Mouse (Mus musculus): ENCODE measurements at regions not wholly inside any gene's neighbourhood (a gene's known extent, or its start where the extent isn't known, plus 50 kb on each side); places are given as distances from the start of the nearest gene placed in this dataset.

DNA sequence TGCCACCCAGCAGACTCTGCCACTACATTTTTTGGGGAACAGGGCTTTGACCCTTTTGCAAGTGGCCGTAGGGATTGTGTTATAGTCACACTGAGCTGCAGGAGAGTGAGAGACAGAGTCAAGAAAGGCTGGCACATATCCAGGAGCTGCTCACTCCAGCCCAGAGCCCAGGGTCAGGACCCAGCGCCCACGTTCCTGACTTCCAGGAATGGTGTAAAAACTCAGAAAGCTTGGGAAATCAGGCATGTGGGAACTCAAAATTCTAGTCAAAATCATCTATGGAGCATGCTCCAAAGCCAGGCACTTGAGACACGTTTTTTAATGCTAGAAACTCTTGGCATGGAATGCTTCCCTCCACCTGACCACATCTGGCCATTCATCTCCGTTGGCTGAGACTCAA is 146.7 kb upstream of the Runx1 start:
- H3K27me3 ChIP-seq (replicated peaks) = no peaks in the 10 kb centered on the region
- no peak overlapping the region for H3K9ac ChIP-seq
- H3K4me1 ChIP-seq = no peaks in the 10 kb centered on the region
- no peak overlapping the region for H3K4me3 ChIP-seq
- no peaks in the 10 kb centered on the region for H3K9me3 ChIP-seq
- H3K4me2 ChIP-seq (replicated peaks) = no peak overlapping the region
- ATAC-seq (ENCODE audit: low FRiP score, low read depth) = no peak
- no peak overlapping the region for H3K27ac ChIP-seq
- 84% methylated on average over 5 of the region's 5 CpGs for WGBS
- no peaks in the 10 kb centered on the region for H3K36me3 ChIP-seq

DNA sequence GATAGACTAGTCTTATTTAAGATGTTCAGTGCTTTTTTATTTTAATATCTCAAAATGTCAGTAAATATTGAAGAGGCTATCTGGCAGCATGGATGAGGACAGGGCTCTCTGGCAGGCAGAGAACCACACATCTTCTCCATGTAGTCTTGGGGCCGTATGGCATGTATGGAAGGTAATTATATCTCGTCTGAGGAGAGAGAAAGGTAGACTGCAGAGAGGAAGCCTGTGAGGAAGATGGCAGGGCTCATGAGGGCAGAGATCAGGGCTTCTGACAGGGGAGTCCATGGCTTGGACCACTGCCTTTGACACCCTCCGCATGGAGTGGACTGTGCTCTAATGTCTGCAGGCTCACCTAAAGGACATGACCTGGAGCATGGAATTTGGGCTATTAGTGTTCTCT is 146.0 kb upstream of the Runx1 start:
- Histone ChIP-seq H3K4me2 (replicated peaks) (no peak overlapping the region), H3K27me3 (replicated peaks) (no peaks in the 10 kb centered on the region), H3K4me3 (no peak overlapping the region), H3K27ac (no peak overlapping the region), H3K4me1 (no peaks in the 10 kb centered on the region), H3K9ac (no peak overlapping the region), H3K9me3 (no peaks in the 10 kb centered on the region), H3K36me3 (no peaks in the 10 kb centered on the region)
- no peak for ATAC-seq (ENCODE audit: low FRiP score, low read depth)
- WGBS = 94% methylated on average over 3 of the region's 3 CpGs

DNA sequence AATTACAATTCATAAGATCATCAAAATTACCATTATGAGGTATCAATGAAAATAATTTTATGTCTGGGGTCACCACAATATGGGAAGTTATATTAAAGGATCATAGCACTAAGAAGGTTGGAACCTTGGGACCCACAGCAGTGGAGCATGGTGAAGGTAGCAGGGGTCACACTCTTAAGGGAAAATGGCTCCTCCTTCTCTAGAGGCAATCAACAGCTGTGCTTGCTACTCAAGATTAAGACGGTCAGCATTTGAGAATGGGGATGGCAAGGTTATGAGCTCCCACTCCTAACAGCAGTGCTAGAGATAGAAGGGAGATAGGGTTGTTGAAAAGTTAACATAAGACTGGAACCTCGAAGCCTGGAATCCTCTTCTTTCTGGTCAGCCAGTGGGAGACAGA is 144.6 kb upstream of the Runx1 start:
- no peaks in the 10 kb centered on the region for H3K4me1 ChIP-seq
- H3K27ac ChIP-seq = no peak overlapping the region
- no peaks in the 10 kb centered on the region for H3K9me3 ChIP-seq
- H3K4me2 ChIP-seq (replicated peaks) = no peak overlapping the region
- no peak overlapping the region for H3K9ac ChIP-seq
- no peaks in the 10 kb centered on the region for H3K27me3 ChIP-seq (replicated peaks)
- H3K36me3 ChIP-seq = no peaks in the 10 kb centered on the region
- 86% methylated on average over 2 of the region's 2 CpGs for WGBS
- no peak for ATAC-seq (ENCODE audit: low FRiP score, low read depth)
- H3K4me3 ChIP-seq = no peak overlapping the region

DNA sequence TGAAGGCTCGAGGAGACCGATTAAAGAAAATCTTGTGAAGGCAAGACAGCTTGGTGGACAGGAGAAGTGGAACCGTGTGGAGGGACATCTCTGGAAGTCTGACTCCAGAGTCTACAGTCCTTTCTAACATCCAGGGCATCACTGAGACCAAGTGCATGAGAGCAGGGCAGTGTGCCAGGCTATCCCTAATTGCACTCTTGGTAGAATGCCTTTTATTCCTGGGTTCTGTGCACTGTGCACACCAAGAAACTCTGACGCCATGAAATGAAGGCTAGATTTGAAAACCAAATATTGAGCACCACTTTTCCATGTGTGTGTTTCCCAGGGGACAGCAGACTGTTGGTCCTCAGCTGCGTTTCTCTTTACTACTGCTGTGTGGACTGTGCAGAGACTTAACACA is 143.1 kb upstream of the Runx1 start:
- H3K36me3 ChIP-seq = no peaks in the 10 kb centered on the region
- no peaks in the 10 kb centered on the region for H3K9me3 ChIP-seq
- no peak for ATAC-seq (ENCODE audit: low FRiP score, low read depth)
- whole genome bisulfite sequencing = 84% methylated on average over 5 of the region's 5 CpGs
- no peak overlapping the region for H3K4me2 ChIP-seq (replicated peaks)
- no peak overlapping the region for H3K4me3 ChIP-seq
- H3K4me1 ChIP-seq = no peaks in the 10 kb centered on the region
- H3K9ac ChIP-seq = no peak overlapping the region
- no peaks in the 10 kb centered on the region for H3K27me3 ChIP-seq (replicated peaks)
- no peak overlapping the region for H3K27ac ChIP-seq

DNA sequence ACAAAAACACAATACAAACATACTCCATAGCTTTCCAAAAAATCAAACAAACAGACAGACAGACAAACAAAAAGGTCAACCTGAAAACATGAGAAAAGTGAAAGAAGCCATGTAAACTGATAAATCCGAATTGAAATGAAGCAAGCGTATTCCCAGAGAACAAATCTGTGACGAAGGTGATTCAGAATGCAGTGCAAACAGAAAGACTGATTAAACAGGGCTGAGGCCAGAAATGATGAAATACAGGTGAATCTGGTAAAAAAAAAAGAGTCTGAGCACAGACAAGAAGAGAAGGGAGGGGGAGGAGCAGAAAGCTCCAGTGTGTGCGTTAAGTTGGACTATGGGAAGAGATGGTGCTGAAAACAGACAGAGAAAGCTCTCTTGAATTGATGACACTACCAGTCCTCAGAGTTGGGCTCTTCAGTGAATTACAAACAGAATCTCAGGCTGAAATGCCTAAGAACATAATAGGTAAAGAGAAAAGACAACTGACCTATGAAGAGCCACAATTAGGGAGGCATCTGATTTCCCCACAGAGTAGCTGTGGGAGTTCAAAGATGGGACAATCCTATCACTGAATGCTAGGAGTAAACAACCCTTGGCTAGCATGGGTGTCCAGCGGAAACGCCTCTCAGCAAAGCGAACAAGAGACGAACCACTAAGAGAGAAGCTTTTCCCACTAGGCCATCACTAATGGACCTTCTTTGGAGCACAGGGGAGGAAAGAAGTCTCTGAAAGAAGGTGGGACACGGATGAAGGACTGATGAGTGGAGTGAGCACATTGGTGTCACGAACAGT is 140.3 kb upstream of the Runx1 start:
- ATAC-seq (ENCODE audit: low FRiP score, low read depth) = no peak
- H3K36me3 ChIP-seq = no peaks in the 10 kb centered on the region
- no peak overlapping the region for H3K9ac ChIP-seq
- H3K4me2 ChIP-seq (replicated peaks) = no peak overlapping the region
- no peaks in the 10 kb centered on the region for H3K9me3 ChIP-seq
- H3K4me3 ChIP-seq = no peak overlapping the region
- H3K4me1 ChIP-seq = no peaks in the 10 kb centered on the region
- H3K27ac ChIP-seq = no peak overlapping the region
- 91% methylated on average over 10 of the region's 10 CpGs for WGBS
- no peaks in the 10 kb centered on the region for H3K27me3 ChIP-seq (replicated peaks)

DNA sequence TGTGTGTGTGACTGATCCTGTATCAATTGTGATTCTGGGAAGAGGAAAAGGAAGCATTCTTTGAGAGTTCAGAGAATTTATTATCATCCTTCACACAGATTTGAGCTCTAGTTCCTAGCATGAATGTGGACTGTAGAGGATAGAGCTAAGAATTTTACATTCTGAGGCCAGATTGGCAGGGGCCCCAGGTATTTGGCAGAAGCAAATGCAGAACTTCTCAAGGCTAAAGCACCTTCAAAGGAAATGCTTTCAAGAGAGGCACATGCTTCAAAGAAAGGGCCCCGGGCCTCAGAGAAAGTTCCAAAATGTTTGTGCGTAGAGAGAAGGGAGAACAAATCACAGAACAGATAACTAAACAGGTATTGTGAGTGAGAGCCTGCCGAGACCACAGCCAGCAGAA is 139.7 kb upstream of the Runx1 start:
- 84% methylated on average over 3 of the region's 3 CpGs for WGBS
- H3K27me3 ChIP-seq (replicated peaks) = no peaks in the 10 kb centered on the region
- H3K9me3 ChIP-seq = no peaks in the 10 kb centered on the region
- no peak overlapping the region for H3K4me3 ChIP-seq
- ATAC-seq (ENCODE audit: low FRiP score, low read depth) = no peak
- H3K4me1 ChIP-seq = no peaks in the 10 kb centered on the region
- no peak overlapping the region for H3K27ac ChIP-seq
- no peak overlapping the region for H3K4me2 ChIP-seq (replicated peaks)
- no peak overlapping the region for H3K9ac ChIP-seq
- no peaks in the 10 kb centered on the region for H3K36me3 ChIP-seq

DNA sequence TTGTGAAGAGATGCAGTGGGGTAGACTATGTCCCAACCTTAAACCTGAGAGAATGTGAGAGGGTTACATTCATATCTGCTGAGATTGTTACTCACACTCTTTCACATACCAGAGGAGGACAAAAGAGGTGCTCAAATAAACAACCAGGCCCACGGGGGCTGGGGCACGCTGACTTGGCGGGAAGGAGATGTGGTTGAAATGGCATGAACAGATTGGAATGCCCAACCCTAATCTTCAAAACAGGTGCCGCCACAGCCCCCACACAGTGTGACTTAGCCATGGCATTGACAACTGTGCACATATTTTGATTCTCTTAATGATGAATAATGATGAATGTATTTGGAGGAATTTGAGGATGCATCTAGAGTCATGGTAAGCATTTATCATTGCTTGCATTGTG is 137.6 kb upstream of the Runx1 start:
- no peak overlapping the region for H3K4me3 ChIP-seq
- 86% methylated on average over 4 of the region's 4 CpGs for WGBS
- H3K4me2 ChIP-seq (replicated peaks) = no peak overlapping the region
- ATAC-seq (ENCODE audit: low FRiP score, low read depth) = no peak
- H3K4me1 ChIP-seq = no peaks in the 10 kb centered on the region
- H3K27me3 ChIP-seq (replicated peaks) = no peaks in the 10 kb centered on the region
- H3K9ac ChIP-seq = no peak overlapping the region
- H3K27ac ChIP-seq = no peak overlapping the region
- no peaks in the 10 kb centered on the region for H3K36me3 ChIP-seq
- H3K9me3 ChIP-seq = no peaks in the 10 kb centered on the region

DNA sequence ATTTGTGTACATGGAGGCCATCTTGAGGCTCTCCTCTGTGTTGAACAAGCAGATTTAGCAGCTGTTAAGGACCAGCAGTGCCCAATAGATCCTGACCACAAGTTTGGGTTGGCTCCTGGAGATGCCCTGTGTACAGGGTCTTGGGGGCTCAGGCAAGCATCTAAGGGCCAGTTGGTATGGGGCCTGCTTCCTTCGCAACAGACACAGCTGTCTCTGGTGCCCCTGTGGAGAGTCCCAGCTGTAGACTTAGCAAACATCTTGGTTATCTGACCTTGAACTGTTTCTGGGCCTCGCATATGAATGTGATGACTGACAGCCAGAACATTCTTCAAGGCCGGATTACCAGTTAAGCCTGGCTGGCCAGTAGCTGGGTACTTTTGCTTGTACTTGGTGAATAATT is 135.4 kb upstream of the Runx1 start:
- Histone ChIP-seq H3K27me3 (replicated peaks) (no peaks in the 10 kb centered on the region), H3K9me3 (no peaks in the 10 kb centered on the region), H3K4me3 (no peak overlapping the region), H3K4me2 (replicated peaks) (no peak overlapping the region), H3K9ac (no peak overlapping the region), H3K36me3 (no peaks in the 10 kb centered on the region), H3K27ac (no peak overlapping the region), H3K4me1 (peaks cover 3% of the 10 kb centered on the region; the same call in 1 of the 2 replicates)
- WGBS = 83% methylated on average over 3 of the region's 3 CpGs
- ATAC-seq (ENCODE audit: low FRiP score, low read depth) = no peak

DNA sequence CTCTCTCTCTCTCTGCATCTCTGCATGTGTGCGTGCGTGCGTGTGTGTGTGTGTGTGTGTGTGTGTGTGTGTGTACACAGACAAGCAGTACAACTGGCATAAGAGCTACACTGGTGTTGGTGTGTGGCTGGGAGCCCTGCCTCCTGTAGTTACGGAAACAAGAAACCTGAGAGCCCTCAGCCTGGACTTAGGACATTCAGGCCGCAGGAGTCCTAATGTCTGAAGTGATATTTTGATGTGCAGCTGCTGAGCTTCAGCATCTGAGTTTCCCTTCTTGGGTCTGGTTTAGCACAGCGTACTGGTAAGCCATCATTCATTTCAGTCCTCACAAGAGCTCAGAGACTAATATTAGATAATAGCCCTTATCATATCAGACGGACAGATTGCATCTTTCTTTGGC is 134.8 kb upstream of the Runx1 start:
- WGBS = 90% methylated on average over 7 of the region's 7 CpGs
- H3K4me3 ChIP-seq = no peak overlapping the region
- H3K9ac ChIP-seq = no peak overlapping the region
- H3K9me3 ChIP-seq = no peaks in the 10 kb centered on the region
- H3K27ac ChIP-seq = no peak overlapping the region
- no peak for ATAC-seq (ENCODE audit: low FRiP score, low read depth)
- H3K4me1 ChIP-seq = peaks cover 3% of the 10 kb centered on the region; the same call in 1 of the 2 replicates
- H3K27me3 ChIP-seq (replicated peaks) = no peaks in the 10 kb centered on the region
- H3K4me2 ChIP-seq (replicated peaks) = no peak overlapping the region
- no peaks in the 10 kb centered on the region for H3K36me3 ChIP-seq

DNA sequence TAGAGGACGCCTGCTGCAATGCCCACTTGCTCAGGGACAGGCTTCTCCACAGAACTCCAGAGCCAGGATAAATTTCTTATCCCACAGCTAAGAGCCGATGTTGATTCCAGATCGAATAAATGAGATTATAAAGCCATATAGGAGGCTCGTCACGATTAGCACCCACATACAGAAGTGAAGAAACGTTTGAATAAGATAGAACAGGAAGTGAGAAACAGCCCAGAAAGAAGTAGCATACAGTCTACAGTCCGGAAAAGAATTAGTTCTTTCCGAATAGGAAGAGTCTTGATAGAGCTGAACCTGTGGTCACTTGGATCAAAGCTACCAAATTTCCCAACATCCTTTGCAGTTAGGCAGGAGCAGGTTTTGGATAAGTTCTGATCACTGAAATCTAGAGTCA is 133.0 kb upstream of the Runx1 start:
- Histone ChIP-seq H3K36me3 (no peaks in the 10 kb centered on the region), H3K27me3 (replicated peaks) (no peaks in the 10 kb centered on the region), H3K27ac (no peak overlapping the region), H3K4me3 (no peak overlapping the region), H3K9ac (no peak overlapping the region), H3K9me3 (no peaks in the 10 kb centered on the region), H3K4me2 (replicated peaks) (no peak overlapping the region), H3K4me1 (peaks cover 3% of the 10 kb centered on the region; the same call in 1 of the 2 replicates)
- 92% methylated on average over 8 of the region's 8 CpGs for WGBS
- ATAC-seq (ENCODE audit: low FRiP score, low read depth) = no peak

DNA sequence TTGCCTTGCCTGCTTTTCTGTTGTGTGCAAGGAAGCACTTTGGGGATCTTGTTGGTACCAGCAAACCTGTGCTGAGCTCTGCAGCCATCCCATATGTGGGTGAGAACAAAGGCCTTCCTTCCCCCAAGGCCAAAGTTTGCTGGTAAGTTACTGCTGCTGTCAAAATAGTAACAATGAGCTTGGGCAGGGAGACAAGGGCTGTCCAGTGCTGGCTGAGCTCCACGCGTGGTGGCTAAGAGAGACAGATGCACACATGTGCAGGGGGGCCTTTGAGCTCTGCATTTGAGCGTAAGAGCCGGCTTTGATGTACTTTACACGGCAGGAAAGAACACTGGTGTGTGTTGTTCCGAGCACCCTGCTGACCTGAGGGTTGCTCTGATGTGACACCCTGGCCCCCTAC is 132.2 kb upstream of the Runx1 start:
- H3K36me3 ChIP-seq = no peaks in the 10 kb centered on the region
- H3K4me3 ChIP-seq = no peak overlapping the region
- no peak overlapping the region for H3K4me2 ChIP-seq (replicated peaks)
- no peak overlapping the region for H3K27ac ChIP-seq
- no peak for ATAC-seq (ENCODE audit: low FRiP score, low read depth)
- H3K9me3 ChIP-seq = no peaks in the 10 kb centered on the region
- peaks cover 3% of the 10 kb centered on the region; the same call in 1 of the 2 replicates for H3K4me1 ChIP-seq
- H3K9ac ChIP-seq = no peak overlapping the region
- no peaks in the 10 kb centered on the region for H3K27me3 ChIP-seq (replicated peaks)
- 42% methylated on average over 6 of the region's 6 CpGs for WGBS

DNA sequence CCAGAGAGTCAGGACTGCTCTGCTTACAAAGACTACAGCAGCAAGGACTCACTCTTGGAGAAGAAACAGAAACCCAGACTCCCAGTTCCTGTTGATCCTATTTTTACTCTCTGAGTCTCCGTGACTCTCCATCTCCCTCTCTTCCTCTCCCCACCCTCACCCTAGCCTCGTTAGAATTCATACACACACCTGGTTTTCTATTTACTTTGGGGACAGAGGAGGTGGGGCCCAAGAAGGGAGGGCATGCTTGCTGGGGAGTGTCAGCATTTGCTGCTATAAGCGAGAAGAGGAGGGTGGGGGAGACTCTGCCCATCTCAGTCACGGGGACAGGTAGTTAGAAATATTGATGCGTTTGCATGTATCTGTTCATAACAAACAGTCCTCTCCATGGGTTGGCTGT is 129.6 kb upstream of the Runx1 start:
- Histone ChIP-seq H3K27ac (no peak overlapping the region), H3K4me1 (peaks cover 3% of the 10 kb centered on the region; the same call in 1 of the 2 replicates), H3K4me3 (no peak overlapping the region), H3K9me3 (no peaks in the 10 kb centered on the region), H3K27me3 (replicated peaks) (no peaks in the 10 kb centered on the region), H3K9ac (no peak overlapping the region), H3K36me3 (no peaks in the 10 kb centered on the region), H3K4me2 (replicated peaks) (no peak overlapping the region)
- WGBS = 71% methylated on average over 5 of the region's 5 CpGs
- no peak for ATAC-seq (ENCODE audit: low FRiP score, low read depth)

DNA sequence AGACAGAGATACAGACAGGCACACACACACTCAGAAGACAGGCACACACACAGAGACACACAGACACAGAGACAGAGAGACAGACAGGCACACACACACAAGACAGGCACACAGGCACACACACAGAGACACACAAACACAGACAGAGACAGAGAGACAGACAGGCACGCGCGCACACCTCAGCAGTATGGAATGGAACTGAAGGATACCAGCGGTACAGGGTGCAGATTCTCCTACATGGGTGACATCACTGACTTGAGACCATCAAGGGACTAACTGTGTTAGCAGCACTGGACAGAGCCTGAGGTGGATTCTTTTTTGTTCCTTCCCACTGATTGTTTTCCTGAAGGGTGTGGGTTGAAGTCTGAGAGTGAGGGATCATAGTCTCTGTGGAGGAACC is 129.1 kb upstream of the Runx1 start:
- H3K9me3 ChIP-seq = no peaks in the 10 kb centered on the region
- H3K27ac ChIP-seq = no peak overlapping the region
- no peak overlapping the region for H3K9ac ChIP-seq
- no peak for ATAC-seq (ENCODE audit: low FRiP score, low read depth)
- H3K4me3 ChIP-seq = no peak overlapping the region
- WGBS = 96% methylated on average over 4 of the region's 4 CpGs
- peaks cover 3% of the 10 kb centered on the region; the same call in 1 of the 2 replicates for H3K4me1 ChIP-seq
- no peaks in the 10 kb centered on the region for H3K36me3 ChIP-seq
- H3K27me3 ChIP-seq (replicated peaks) = no peaks in the 10 kb centered on the region
- H3K4me2 ChIP-seq (replicated peaks) = no peak overlapping the region
